Mouse (Mus musculus): ENCODE results near the gene Sbno1. TPM values are rescaled to one million over a fixed set of nuclear protein-coding genes. Genes with fewer than 3 reads are reported as not detected.
"Not testable (repeated sequence)": the region's sequence is repeated elsewhere in the genome, so short reads cannot be mapped to it uniquely, and the experiment has no call there.

Gene Sbno1
- polyA plus RNA-seq, 1 experiment from 2014 or later, result 56.2 TPM

- Histone ChIP-seq H3K27ac (no peak overlapping the region), H3K36me3 (ENCODE audit: insufficient read depth, low read length) (no peaks in the 10 kb centered on the region), H3K9ac (ENCODE audit: low read depth, low read length) (no peak overlapping the region), H3K9me3 (replicated peaks; ENCODE audit: low read length) (no peaks in the 10 kb centered on the region), H3K4me1 (replicated peaks; ENCODE audit: insufficient read depth, low read length) (0 out of 2 replicates have a peak, but pooled peaks cover 3% of the 10 kb centered on the region), H3K27me3 (ENCODE audit: insufficient read depth, low read length) (no peaks in the 10 kb centered on the region), H3K4me2 (ENCODE audit: low read length) (no peak overlapping the region), H3K4me3 (replicated peaks; ENCODE audit: low read depth, low read length) (no peak overlapping the region)
- WGBS, result 89% methylated on average over 6 of the region's 6 CpGs
- no peak for TF ChIP-seq CTCF (IDR thresholded peaks at IDR 0.05; ENCODE audit: low read depth)
- ATAC-seq (replicated peaks; ENCODE audit: low FRiP score, low read depth), result no peak
- DNase-seq (ENCODE audit: low spot score), result no peak
Observed at GRCm38 (mm10) chr5:124364173-124364918, 61.5 kb downstream of the Sbno1 start.

GRCm38 (mm10) chr5:124362982-124363381 is 62.8 kb downstream of the Sbno1 start, which contains the start of gene Cdk2ap1:
Cdk2ap1 (minus strand) TSS chr5:124363082.
- H3K9me3 ChIP-seq (replicated peaks; ENCODE audit: low read length); ATAC-seq (replicated peaks; ENCODE audit: low FRiP score, low read depth); H3K4me1 ChIP-seq (replicated peaks; ENCODE audit: insufficient read depth, low read length); H3K9ac ChIP-seq (ENCODE audit: low read depth, low read length); H3K4me2 ChIP-seq (ENCODE audit: low read length); H3K4me3 ChIP-seq (replicated peaks; ENCODE audit: low read depth, low read length); H3K27ac ChIP-seq; DNase-seq (ENCODE audit: low spot score); H3K36me3 ChIP-seq (ENCODE audit: insufficient read depth, low read length); H3K27me3 ChIP-seq (ENCODE audit: insufficient read depth, low read length): not testable (repeated sequence)
- 89% methylated on average over 5 of the region's 5 CpGs for WGBS

GRCm38 (mm10) chr5:124359641-124360040 is 66.2 kb downstream of the Sbno1 start:
- peak; percentile 48 for DNase-seq (ENCODE audit: low spot score)
- WGBS, result 76% methylated on average over 2 of the region's 2 CpGs
- Histone ChIP-seq H3K4me3 (replicated peaks; ENCODE audit: low read depth, low read length) (no peak overlapping the region), H3K9ac (ENCODE audit: low read depth, low read length) (no peak overlapping the region), H3K36me3 (ENCODE audit: insufficient read depth, low read length) (no peaks in the 10 kb centered on the region), H3K4me2 (ENCODE audit: low read length) (no peak overlapping the region), H3K27ac (no peak overlapping the region), H3K4me1 (replicated peaks; ENCODE audit: insufficient read depth, low read length) (no peaks in the 10 kb centered on the region; the same call in 1 of the 2 replicates), H3K9me3 (replicated peaks; ENCODE audit: low read length) (no peaks in the 10 kb centered on the region), H3K27me3 (ENCODE audit: insufficient read depth, low read length) (no peaks in the 10 kb centered on the region)
- peak; percentile 57 for TF ChIP-seq CTCF (IDR thresholded peaks at IDR 0.05; ENCODE audit: low read depth)
- ATAC-seq (replicated peaks; ENCODE audit: low FRiP score, low read depth), result no peak

- Histone ChIP-seq H3K27ac (no peak overlapping the region), H3K4me3 (replicated peaks; ENCODE audit: low read depth, low read length) (no peak overlapping the region), H3K9me3 (replicated peaks; ENCODE audit: low read length) (no peaks in the 10 kb centered on the region), H3K9ac (ENCODE audit: low read depth, low read length) (no peak overlapping the region), H3K4me2 (ENCODE audit: low read length) (no peak overlapping the region), H3K36me3 (ENCODE audit: insufficient read depth, low read length) (no peaks in the 10 kb centered on the region), H3K27me3 (ENCODE audit: insufficient read depth, low read length) (no peaks in the 10 kb centered on the region), H3K4me1 (replicated peaks; ENCODE audit: insufficient read depth, low read length) (peaks cover 4% of the 10 kb centered on the region)
- ATAC-seq (replicated peaks; ENCODE audit: low FRiP score, low read depth) (no peak), DNase-seq (ENCODE audit: low spot score) (no peak)
- TF ChIP-seq CTCF (IDR thresholded peaks at IDR 0.05; ENCODE audit: low read depth), result no peak
- WGBS, result 55% methylated on average over 3 of the region's 3 CpGs
Observed at GRCm38 (mm10) chr5:124356695-124357094, 69.1 kb downstream of the Sbno1 start.

GRCm38 (mm10) chr5:124355425-124355959 is 70.3 kb downstream of the Sbno1 start:
- no peak for ATAC-seq (replicated peaks; ENCODE audit: low FRiP score, low read depth)
- no peaks in the 10 kb centered on the region for H3K27me3 ChIP-seq (ENCODE audit: insufficient read depth, low read length)
- TF ChIP-seq CTCF (IDR thresholded peaks at IDR 0.05; ENCODE audit: low read depth), result no peak
- peak overlapping the region; percentile 99; the same call in 1 of the 2 replicates for H3K9ac ChIP-seq (ENCODE audit: low read depth, low read length)
- H3K27ac ChIP-seq, result no peak overlapping the region
- WGBS, result 3% methylated on average over 12 of the region's 12 CpGs
- no peaks in the 10 kb centered on the region for H3K9me3 ChIP-seq (replicated peaks; ENCODE audit: low read length)
- no peak for DNase-seq (ENCODE audit: low spot score)
- H3K4me2 ChIP-seq (ENCODE audit: low read length), result peak overlapping the region; percentile 64
- H3K4me1 ChIP-seq (replicated peaks; ENCODE audit: insufficient read depth, low read length), result peaks cover 14% of the 10 kb centered on the region
- peak overlapping the region; percentile 96 for H3K4me3 ChIP-seq (replicated peaks; ENCODE audit: low read depth, low read length)
- no peaks in the 10 kb centered on the region for H3K36me3 ChIP-seq (ENCODE audit: insufficient read depth, low read length)

- H3K4me1 ChIP-seq (replicated peaks; ENCODE audit: insufficient read depth, low read length), result peaks cover 14% of the 10 kb centered on the region
- DNase-seq (ENCODE audit: low spot score) (peak; percentile 82), ATAC-seq (replicated peaks; ENCODE audit: low FRiP score, low read depth) (peak; percentile 60)
- WGBS, result under 1% methylated on average over 32 of the region's 60 CpGs
- H3K36me3 ChIP-seq (ENCODE audit: insufficient read depth, low read length), result no peaks in the 10 kb centered on the region
- H3K9me3 ChIP-seq (replicated peaks; ENCODE audit: low read length), result no peaks in the 10 kb centered on the region
- peak overlapping the region; percentile 64 for H3K4me2 ChIP-seq (ENCODE audit: low read length)
- H3K27me3 ChIP-seq (ENCODE audit: insufficient read depth, low read length), result no peaks in the 10 kb centered on the region
- H3K4me3 ChIP-seq (replicated peaks; ENCODE audit: low read depth, low read length), result peak overlapping the region; percentile 96
- H3K27ac ChIP-seq, result peak overlapping the region; percentile 97
- TF ChIP-seq CTCF (IDR thresholded peaks at IDR 0.05; ENCODE audit: low read depth), result no peak
- H3K9ac ChIP-seq (ENCODE audit: low read depth, low read length), result peak overlapping the region; percentile 99
Observed at GRCm38 (mm10) chr5:124354574-124355424, 71.0 kb downstream of the Sbno1 start.

Measured in kidney, postnatal 0 days (tissue).